Mouse (Mus musculus): ENCODE results near the gene Mfap5. TPM values are rescaled to one million over a fixed set of nuclear protein-coding genes. Genes with fewer than 3 reads are reported as not detected.
"Not testable (repeated sequence)": the region's sequence is repeated elsewhere in the genome, so short reads cannot be mapped to it uniquely, and the experiment has no call there.

The Mfap5 gene
- total RNA-seq (2014; fragmentation: Nextera tagmentation) (not detected in 2 replicates), total RNA-seq (2017) (not detected in 2 replicates)

DNA sequence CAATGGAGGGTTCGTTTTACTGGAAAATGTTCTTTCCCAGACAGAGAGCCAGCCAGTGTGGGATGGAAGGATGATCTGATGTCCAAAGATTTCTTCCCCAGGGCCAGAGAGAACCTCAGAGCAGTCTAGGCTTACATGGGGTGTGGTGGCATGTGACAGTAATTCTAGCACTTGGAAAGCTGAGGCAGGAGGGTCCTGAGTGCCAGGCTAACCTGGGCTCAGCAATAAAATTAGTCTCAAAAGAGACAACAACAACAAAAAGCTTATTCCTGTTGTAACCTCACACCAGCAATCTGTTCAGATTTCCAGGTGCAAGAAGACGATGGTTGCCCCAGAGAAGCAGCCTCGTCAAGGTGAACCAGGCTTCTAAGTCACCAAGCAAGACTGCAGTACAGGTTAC lies at the start of gene Mfap5:
Mfap5 (plus strand) TSS at position 301 of the 400 bp plus-strand sequence.
- no peak for ATAC-seq (replicated peaks; ENCODE audit: poor library complexity, severe bottlenecking)

DNA sequence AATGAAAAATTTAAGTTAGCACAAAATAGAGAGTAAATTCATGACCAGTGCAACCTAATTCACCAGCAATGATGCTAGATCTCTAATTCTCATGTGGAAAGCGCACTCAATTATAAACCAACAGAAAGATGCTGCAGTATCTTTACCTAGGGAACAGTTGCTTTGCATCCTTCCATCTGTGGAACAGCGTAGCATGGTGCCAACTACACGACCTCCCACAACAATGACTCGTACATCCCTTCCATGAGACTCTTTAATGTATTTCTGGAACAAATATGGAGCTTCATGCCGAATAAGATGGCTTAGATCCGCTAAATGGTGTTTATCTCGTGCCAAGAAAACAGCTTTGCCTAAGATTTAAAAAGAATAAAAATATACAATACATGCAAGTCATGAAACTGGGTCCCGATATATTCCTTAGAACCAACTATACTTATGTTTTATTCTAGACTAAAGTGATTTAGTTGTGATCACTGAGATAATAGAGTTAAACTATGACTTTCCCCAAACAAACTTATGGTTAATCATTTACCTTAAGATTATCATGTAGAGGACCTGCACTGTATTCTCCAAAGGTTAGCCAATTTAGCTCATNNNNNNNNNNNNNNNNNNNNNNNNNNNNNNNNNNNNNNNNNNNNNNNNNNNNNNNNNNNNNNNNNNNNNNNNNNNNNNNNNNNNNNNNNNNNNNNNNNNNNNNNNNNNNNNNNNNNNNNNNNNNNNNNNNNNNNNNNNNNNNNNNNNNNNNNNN lies 46.5 kb upstream of the Mfap5 start:
- ATAC-seq (replicated peaks; ENCODE audit: poor library complexity, severe bottlenecking), result no peak

DNA sequence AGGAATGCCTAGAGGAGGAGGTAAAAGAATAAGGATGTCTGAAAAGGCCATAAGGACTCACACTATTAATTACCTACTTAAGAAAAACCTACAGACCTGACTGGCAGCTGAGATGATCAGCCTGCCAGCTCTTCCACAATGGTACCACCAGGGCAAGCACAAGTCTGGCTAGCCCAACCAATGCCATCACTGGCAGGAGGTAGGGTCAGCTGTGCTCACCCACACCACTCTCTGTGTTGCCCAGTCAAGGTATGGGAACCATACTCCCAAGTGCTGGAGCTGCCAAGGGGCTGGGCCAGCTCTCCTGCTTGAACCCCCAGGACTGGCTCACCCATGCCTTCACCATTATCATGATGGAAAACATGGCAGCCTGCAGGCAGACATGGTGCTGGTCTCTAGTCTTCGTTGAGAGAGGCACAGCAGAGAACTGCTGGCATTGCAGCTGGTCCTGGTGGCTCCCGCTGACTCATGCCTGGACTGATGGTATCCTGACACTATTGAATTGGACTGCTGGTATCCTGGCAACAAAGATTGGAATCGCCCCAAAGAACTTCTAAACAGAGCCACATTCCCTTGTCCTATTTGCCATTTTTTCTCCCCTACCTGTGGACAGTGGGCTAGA lies 39.4 kb upstream of the Mfap5 start:
- no peak for ATAC-seq (replicated peaks; ENCODE audit: poor library complexity, severe bottlenecking)

DNA sequence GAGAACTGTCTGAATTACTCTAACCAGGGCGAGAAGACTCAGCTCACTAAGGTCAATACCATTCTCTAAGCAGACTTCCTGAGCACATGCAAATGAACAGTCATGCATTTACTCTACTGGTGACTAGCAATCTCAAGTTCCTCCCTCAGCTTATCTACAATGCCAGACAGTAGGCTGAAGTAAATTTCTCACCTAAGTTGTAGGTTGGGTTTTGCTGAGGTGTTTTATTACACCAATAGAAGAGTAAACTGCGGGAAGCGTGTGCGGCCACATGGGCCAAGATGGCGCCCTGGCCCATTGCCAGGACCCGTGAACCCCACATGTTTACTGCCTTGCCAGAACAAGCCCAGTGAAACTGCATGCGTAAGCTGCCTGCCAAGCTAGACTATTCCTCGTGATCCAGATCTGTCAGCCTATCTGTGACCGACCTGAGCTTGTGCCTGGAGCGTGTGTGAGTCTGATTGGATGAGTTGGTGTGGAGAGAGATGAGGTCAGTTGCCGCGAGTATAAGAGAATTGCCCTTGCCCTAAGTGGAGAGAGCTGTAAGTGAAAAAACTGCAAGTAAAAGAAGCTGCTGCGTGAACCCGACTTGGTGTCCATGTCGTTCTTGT lies 36.5 kb upstream of the Mfap5 start:
- no peak for ATAC-seq (replicated peaks; ENCODE audit: poor library complexity, severe bottlenecking)

DNA sequence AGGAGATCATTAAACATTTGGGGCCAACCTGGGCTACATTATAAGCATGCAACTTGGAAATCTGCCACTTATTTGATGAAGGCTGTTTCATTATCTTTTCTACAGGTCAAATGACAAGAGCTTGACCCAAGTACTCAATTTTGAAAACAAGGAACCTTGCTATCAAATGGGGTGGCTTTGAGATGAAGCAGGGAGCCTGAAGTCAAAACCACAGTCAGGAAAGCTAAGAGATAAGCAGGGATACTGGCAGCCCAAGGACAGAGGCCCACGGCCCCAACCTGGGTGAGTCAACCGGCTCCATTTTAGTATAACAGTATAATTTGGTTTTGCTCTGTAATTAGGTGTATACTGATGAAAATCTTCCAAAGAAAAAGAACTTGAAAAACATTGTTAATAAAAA lies 35.4 kb upstream of the Mfap5 start:
- no peak for ATAC-seq (replicated peaks; ENCODE audit: poor library complexity, severe bottlenecking)

DNA sequence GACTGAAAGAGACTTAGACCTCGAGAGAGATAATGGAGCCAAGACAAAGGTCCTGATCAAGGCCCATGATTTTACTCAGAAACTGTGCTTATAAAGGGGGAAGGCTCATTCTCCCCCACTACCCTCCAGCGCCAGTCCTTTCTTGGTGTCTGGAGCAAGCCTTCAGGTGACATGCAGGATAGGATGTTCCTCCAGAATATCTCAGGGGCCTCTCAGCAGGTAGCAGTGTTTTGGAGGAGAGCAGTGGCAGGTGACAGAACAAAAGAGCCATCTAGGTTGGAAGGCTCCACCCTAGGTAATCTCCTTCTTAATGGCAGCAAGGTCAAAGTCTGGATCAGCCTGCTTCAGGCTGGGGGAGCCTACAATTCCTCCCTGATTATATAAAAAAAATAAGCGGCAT lies 34.2 kb upstream of the Mfap5 start:
- not testable (repeated sequence) for ATAC-seq (replicated peaks; ENCODE audit: poor library complexity, severe bottlenecking)

DNA sequence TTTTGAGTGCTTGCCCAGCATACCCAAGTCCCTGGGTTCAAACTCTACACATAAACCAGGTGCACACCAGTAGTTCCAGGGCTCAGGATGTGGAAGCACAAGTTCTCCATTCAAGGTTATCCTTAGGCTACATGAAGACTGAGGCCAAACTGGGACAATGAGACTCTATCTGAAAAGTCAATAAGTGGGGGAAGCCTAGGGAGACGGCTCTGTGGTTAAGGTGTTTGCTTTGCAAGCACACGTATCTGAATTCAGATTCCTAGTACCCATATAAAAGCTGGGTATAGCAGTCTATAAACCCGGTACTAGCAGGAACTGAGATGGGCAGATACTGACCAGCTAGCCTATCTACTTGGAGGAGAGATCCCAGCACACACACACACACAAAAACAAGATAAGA lies 27.6 kb upstream of the Mfap5 start:
- no peak for ATAC-seq (replicated peaks; ENCODE audit: poor library complexity, severe bottlenecking)

DNA sequence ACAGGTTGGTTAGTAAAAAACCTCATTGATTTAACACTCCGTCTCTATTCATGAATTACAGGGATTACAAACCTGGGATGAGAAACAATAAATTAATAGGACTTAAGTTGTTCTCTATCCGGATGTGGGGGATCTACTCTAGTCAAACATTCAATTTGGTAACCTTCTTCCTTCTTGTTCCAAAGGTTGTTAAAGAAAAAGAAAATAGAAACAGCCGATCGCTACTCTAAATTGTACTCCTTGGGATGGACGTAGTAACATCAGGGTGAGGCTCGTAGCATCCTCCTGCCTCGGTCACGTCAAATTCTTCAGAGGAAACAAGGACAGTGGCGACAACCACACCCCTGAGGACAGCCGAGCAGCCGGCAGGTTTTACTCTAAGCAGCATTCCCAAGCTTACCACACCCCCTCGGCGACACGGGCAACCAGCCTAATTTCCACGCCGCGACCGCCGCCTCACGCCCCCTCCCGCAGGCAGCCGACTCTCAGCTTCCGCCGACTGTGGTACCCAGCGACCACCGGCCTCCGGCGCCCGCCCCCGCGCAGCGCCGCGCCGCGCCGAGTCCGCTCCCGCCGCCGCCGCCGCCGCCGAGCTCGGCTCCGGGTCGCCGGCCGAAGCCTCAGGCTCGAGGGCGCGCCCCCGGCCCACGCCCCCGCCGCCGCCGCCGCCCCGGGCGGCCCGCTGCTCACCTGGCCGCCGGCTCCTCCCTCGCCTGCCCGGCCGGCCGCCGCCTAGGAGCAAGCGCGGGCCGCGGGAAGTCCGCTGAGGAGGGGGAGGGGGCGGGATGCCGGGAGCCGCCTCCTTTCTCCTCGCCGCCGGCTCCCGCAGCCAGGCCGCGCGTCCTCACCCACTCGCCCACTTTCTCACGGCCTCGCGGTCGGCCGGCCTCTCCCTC lies 20.0 kb upstream of the Mfap5 start:
- peak; percentile 28 for ATAC-seq (replicated peaks; ENCODE audit: poor library complexity, severe bottlenecking)

DNA sequence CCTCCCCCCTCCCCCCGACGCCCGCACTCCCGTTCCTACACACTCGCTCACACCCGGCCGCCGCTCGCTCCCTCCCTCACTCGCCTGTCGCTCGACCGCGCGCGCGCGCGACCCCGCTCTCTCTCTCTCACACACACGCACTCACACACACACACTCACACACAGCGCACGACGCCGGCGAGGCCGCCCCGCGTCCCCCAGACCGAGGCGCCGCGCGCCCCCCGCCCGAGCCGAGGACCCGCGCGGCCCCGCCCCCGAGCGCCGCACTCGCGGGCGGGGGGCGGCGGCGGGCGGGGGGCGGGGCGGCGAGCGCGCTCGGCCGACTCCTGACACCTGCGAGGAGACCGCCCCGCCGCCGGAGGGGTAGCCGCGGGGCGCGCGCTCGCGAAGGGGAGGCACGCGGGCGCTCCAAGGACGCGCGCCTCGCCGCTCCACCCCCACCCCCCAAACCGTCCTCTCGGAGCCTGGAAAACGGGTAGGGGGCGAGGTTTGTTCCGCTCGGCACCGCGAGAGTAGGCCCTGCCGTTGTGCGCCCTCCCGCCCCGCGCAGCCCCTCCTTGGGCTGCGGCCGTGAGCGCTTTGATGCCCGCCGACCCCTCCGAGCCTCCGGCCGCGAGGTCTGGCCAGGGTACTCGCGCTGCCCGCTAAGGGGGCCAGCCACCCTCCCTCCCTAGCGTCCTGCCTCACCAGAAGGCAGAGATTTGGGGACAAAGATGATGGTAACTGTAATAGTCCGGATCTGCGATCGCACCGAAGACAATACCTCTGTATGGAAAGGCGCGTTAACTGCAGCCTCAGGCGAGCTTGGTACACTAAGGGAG lies 19.1 kb upstream of the Mfap5 start:
- peak; percentile 47; the same call in 1 of the 2 replicates for ATAC-seq (replicated peaks; ENCODE audit: poor library complexity, severe bottlenecking)

DNA sequence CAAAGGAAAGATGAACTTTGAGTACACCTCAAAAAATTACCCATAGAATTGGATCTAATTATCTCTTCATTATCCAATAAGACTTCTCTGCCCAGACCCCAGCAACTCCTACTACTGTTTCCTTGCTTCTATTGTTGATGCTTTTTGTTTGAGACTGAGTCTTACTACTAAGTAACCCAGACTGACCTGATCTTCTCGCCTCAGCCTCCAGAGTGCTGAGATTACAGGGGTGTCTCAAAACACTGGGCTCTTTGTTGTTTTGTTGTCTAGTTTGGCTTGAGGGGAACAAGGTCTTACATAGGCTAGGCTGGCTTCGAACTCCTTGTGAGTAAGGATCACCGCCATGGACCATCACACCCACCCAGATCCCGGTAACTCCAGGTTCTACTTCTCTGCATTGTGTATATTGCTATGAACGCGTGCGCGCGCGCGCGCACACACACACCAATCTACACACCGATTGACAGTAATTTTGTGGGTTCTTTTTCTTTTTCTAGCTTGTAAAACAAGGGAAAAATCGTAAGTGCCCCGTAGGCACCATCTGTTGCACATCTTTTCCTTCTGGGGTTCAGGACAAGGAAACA lies 14.6 kb upstream of the Mfap5 start:
- ATAC-seq (replicated peaks; ENCODE audit: poor library complexity, severe bottlenecking), result no peak

DNA sequence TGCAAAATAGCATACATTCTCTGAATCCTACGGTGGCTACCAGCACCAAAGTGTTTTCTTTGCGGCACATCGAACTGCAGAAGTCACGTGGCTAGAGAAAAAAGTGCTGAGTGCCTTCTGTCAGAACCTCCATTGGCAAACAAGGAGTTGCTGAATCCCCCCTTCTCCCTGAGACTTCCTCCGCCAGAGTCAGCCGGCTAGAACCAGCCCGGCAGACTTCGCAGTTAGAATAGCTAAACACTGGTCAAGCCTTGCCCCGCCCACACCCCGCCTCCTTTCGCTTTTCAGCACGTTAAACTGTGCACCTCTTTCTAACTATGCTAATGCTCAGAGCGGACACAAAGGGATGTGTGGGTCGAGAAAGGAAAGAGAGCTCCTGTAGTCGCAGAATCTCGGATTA lies 14.1 kb upstream of the Mfap5 start:
- ATAC-seq (replicated peaks; ENCODE audit: poor library complexity, severe bottlenecking), result peak; percentile 76

DNA sequence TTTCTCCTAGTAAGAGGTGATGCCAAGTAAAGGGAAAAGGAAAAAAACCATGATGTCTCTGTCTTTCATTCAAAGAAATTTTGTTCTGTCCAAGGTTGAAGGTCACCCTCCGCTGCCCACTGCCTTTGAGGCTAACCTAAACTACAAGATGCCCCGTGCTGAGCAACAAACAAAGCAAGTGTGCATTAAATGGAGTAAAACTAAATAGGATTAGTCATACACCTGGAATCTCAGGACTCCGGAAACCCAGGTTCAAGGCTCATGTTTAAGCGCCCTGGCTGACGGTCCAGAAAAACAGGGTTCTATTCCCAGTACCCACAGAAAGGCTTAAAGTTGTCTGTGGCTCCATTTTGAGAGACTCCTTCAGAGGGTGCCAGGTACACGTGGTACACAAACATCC lies 13.2 kb upstream of the Mfap5 start:
- no peak for ATAC-seq (replicated peaks; ENCODE audit: poor library complexity, severe bottlenecking)

DNA sequence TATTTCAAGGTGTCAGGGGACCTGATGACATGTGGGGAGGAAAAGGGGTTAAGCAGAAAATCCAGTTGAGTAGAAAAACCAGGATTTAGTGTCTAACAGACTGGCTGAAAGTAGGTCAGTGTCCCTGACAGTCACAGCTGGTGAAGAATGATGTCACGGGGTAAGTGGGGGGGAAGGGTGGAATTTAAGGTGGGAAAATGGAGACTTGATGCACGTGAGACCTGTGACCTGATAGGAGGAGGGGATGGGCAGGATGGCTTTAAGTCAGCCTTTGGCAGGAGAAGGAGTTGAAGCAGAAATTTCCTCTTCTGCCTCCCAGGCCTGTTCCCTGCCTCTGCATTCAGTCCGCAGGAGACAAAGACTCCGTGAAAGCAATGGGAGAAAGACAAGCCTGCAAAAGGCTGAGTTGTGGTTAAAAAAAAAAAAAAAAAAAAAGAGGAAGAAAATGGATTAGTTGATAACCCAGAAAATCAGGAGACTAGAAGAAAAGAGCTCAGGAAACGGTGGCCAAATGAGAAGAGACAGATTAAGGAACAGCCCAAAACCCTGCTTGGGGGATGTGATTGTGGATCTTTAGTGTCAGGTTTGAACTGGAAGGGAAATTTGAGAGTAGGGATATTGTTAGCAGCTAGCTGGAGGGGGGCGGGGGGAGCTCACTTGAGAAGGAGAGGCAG lies 11.7 kb upstream of the Mfap5 start:
- 0 out of 2 replicates have a peak, but pooled peaks have one; percentile 10 for ATAC-seq (replicated peaks; ENCODE audit: poor library complexity, severe bottlenecking)

DNA sequence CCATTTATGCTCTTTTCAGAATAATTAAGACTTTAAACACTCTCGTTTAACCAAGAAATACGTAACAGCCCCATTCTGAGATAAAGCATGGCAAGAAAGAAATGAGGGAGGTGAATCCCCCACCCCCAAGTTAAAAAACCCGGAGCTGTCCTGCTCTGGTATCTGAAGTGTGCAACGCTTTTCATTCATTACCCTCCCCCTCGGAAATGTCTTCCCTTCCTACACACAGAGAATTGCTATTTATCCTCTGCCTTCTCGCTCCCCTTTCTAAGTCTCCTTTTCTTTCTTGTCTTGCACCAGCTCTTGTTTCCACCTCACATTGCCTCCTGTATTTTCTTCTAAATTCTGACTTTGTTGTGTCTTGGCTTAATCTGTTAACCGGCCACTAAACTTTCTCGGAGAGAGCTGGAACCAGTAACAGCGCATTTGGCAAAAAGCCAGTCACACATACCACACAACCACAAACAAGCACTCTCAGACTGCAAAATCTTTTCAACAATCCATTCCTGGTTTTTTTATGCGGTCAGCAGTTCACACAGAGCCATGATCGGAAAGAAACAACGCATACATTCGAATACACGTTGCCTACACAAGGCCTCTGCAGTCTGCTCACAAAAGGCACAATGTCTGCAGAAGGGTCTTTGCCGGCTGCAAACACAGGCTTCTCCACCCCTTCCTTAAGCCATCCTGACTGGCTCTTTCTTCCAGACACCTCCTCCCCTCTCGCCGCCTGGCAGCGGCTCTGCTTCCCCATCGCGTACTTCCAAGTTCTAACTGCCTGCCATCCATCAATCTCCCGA lies 10.4 kb upstream of the Mfap5 start:
- no peak; the same call in 1 of the 2 replicates for ATAC-seq (replicated peaks; ENCODE audit: poor library complexity, severe bottlenecking)

DNA sequence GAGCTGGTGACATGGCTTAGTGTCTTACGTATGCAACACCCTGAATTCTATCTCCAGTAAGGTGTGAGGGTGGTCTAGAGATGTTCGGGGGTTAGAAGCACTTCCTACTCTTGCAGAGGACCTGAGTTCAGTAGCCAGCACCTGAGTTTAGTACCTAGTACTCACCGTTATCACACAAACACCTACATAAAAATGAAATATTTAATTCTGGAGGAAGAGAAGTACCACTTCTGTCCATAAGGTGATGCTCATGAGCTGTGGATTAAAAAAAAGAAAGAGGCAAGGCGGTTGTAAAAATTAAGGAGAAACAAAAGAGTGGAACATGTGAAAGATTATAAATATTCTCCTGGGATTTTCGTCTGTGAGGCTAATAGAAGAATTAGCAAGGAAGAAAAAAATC lies 9.1 kb upstream of the Mfap5 start:
- ATAC-seq (replicated peaks; ENCODE audit: poor library complexity, severe bottlenecking), result peak; percentile 39

DNA sequence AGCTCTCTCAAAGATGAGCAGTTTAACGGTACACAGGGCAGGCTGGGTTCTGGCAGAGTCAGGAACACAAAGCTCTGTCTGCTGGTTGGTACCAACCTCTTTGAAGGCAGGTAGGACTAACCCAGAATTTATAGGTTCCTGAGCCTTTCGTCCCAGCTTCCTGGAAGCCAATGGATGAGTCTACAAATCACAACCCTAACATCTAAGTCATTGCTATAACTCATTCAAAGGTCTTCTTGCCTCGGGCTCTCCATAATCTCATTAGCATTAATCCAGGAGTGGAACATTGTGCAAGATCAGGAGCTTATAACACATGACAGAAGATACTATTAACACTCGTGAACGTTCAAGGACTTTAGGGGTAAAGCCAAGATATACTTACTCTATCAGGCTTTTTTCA lies 7.0 kb upstream of the Mfap5 start, which contains the start of gene Rimklb:
Rimklb (minus strand) TSS at position 101 of the 400 bp plus-strand sequence.
- no peak for ATAC-seq (replicated peaks; ENCODE audit: poor library complexity, severe bottlenecking)

DNA sequence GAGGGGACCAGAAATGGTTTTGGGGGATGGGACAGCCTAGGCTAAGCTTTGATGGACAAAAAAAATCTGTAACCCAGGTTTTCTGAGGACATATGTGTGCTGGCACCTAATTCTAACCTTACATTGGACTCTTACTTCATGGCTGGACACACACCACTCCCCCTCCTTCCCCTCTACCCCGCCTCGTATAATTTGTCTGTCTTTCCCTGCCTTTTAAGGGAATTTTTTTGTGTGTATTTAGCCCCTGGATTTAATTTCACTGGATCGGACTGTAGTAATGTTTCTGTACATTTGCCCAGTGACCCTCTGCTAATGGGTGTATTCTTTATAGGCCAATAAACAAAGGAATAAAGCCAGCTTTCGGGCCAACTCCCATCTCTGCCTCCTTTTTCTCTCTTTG lies 604 bp upstream of the Mfap5 start:
- no peak for ATAC-seq (replicated peaks; ENCODE audit: poor library complexity, severe bottlenecking)

DNA sequence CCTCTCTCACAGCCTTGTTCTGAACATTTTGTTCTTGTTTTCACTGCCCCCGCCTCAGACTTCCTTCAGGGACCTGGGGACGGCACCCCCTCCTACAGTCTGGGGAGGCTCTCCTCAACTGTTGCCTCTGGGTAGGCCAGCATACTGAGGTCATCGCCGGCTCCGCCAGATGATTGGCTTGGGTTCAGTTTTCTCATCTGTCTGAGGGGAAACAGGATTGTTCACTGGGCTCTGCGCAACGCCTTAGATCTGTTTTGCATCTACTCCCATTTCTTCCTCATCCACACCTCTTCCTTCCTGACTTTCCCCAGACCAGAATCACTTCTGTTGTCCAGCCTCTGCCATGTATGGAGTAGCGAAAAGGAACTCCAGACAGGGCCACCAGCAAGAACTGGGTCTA lies 2.8 kb downstream of the Mfap5 start:
- no peak for ATAC-seq (replicated peaks; ENCODE audit: poor library complexity, severe bottlenecking)
